Mouse (Mus musculus): ENCODE results near the gene Pex5. TPM values are rescaled to one million over a fixed set of nuclear protein-coding genes. Genes with fewer than 3 reads are reported as not detected.

Gene Pex5
- polyA plus RNA-seq, 1 experiment from 2014 or later: 36.4 TPM

- Histone ChIP-seq H3K36me3 (ENCODE audit: insufficient read depth, low read length) (no peaks in the 10 kb centered on the region), H3K27ac (no peak overlapping the region), H3K4me3 (replicated peaks; ENCODE audit: low read depth, low read length) (no peak overlapping the region), H3K4me1 (replicated peaks; ENCODE audit: insufficient read depth, low read length) (no peaks in the 10 kb centered on the region), H3K9me3 (replicated peaks; ENCODE audit: low read length) (no peaks in the 10 kb centered on the region), H3K9ac (ENCODE audit: low read depth, low read length) (no peak overlapping the region), H3K4me2 (ENCODE audit: low read length) (no peak overlapping the region), H3K27me3 (ENCODE audit: insufficient read depth, low read length) (no peaks in the 10 kb centered on the region)
- DNase-seq (ENCODE audit: low spot score) (no peak), ATAC-seq (replicated peaks; ENCODE audit: low FRiP score, low read depth) (no peak)
- TF ChIP-seq CTCF (IDR thresholded peaks at IDR 0.05; ENCODE audit: low read depth): no peak
- 65% methylated on average over 3 of the region's 3 CpGs for WGBS
Observed at GRCm38 (mm10) chr6:124451995-124452394, 37.1 kb upstream of the Pex5 start.

GRCm38 (mm10) chr6:124449668-124450383 lies 35.0 kb upstream of the Pex5 start:
- H3K4me3 ChIP-seq (replicated peaks; ENCODE audit: low read depth, low read length): no peak overlapping the region
- no peak for TF ChIP-seq CTCF (IDR thresholded peaks at IDR 0.05; ENCODE audit: low read depth)

GRCm38 (mm10) chr6:124448959-124449667 lies 34.2 kb upstream of the Pex5 start:
- Histone ChIP-seq H3K9me3 (replicated peaks; ENCODE audit: low read length) (no peaks in the 10 kb centered on the region), H3K4me3 (replicated peaks; ENCODE audit: low read depth, low read length) (no peak overlapping the region), H3K27ac (no peak overlapping the region), H3K4me2 (ENCODE audit: low read length) (no peak overlapping the region), H3K36me3 (ENCODE audit: insufficient read depth, low read length) (no peaks in the 10 kb centered on the region), H3K4me1 (replicated peaks; ENCODE audit: insufficient read depth, low read length) (no peaks in the 10 kb centered on the region), H3K9ac (ENCODE audit: low read depth, low read length) (no peak overlapping the region), H3K27me3 (ENCODE audit: insufficient read depth, low read length) (no peaks in the 10 kb centered on the region)
- no peak for TF ChIP-seq CTCF (IDR thresholded peaks at IDR 0.05; ENCODE audit: low read depth)
- ATAC-seq (replicated peaks; ENCODE audit: low FRiP score, low read depth) (no peak; the same call in 1 of the 2 replicates), DNase-seq (ENCODE audit: low spot score) (no peak)
- WGBS: 94% methylated on average over 16 of the region's 16 CpGs

More at GRCm38 (mm10) chr6:124449668-124450383, 35.0 kb upstream of the Pex5 start:
- Histone ChIP-seq H3K9ac (ENCODE audit: low read depth, low read length) (no peak overlapping the region), H3K9me3 (replicated peaks; ENCODE audit: low read length) (no peaks in the 10 kb centered on the region), H3K36me3 (ENCODE audit: insufficient read depth, low read length) (no peaks in the 10 kb centered on the region), H3K4me1 (replicated peaks; ENCODE audit: insufficient read depth, low read length) (no peaks in the 10 kb centered on the region), H3K27ac (no peak overlapping the region), H3K4me2 (ENCODE audit: low read length) (no peak overlapping the region), H3K27me3 (ENCODE audit: insufficient read depth, low read length) (no peaks in the 10 kb centered on the region)
- ATAC-seq (replicated peaks; ENCODE audit: low FRiP score, low read depth) (no peak; the same call in 1 of the 2 replicates), DNase-seq (ENCODE audit: low spot score) (no peak)
- WGBS: 81% methylated on average over 18 of the region's 18 CpGs

GRCm38 (mm10) chr6:124448186-124448852 lies 33.5 kb upstream of the Pex5 start:
- no peaks in the 10 kb centered on the region for H3K4me1 ChIP-seq (replicated peaks; ENCODE audit: insufficient read depth, low read length)
- 78% methylated on average over 10 of the region's 10 CpGs for WGBS
- no peak overlapping the region for H3K9ac ChIP-seq (ENCODE audit: low read depth, low read length)
- no peaks in the 10 kb centered on the region for H3K9me3 ChIP-seq (replicated peaks; ENCODE audit: low read length)
- no peak overlapping the region for H3K4me2 ChIP-seq (ENCODE audit: low read length)
- DNase-seq (ENCODE audit: low spot score) (no peak), ATAC-seq (replicated peaks; ENCODE audit: low FRiP score, low read depth) (0 out of 2 replicates have a peak, but pooled peaks have one; percentile 25)
- H3K27me3 ChIP-seq (ENCODE audit: insufficient read depth, low read length): no peaks in the 10 kb centered on the region
- no peaks in the 10 kb centered on the region for H3K36me3 ChIP-seq (ENCODE audit: insufficient read depth, low read length)
- peak; percentile 40; the same call in 1 of the 2 replicates for TF ChIP-seq CTCF (IDR thresholded peaks at IDR 0.05; ENCODE audit: low read depth)
- no peak overlapping the region for H3K27ac ChIP-seq
- no peak overlapping the region for H3K4me3 ChIP-seq (replicated peaks; ENCODE audit: low read depth, low read length)

GRCm38 (mm10) chr6:124447356-124447755 lies 32.5 kb upstream of the Pex5 start:
- H3K27ac ChIP-seq: no peak overlapping the region
- TF ChIP-seq CTCF (IDR thresholded peaks at IDR 0.05; ENCODE audit: low read depth): no peak

GRCm38 (mm10) chr6:124446459-124446858 lies 31.6 kb upstream of the Pex5 start:
- Histone ChIP-seq H3K9ac (ENCODE audit: low read depth, low read length) (no peak overlapping the region), H3K4me3 (replicated peaks; ENCODE audit: low read depth, low read length) (no peak overlapping the region), H3K36me3 (ENCODE audit: insufficient read depth, low read length) (no peaks in the 10 kb centered on the region), H3K27me3 (ENCODE audit: insufficient read depth, low read length) (no peaks in the 10 kb centered on the region), H3K4me2 (ENCODE audit: low read length) (no peak overlapping the region), H3K27ac (no peak overlapping the region), H3K4me1 (replicated peaks; ENCODE audit: insufficient read depth, low read length) (no peaks in the 10 kb centered on the region), H3K9me3 (replicated peaks; ENCODE audit: low read length) (no peaks in the 10 kb centered on the region)
- ATAC-seq (replicated peaks; ENCODE audit: low FRiP score, low read depth): no peak
- no peak for TF ChIP-seq CTCF (IDR thresholded peaks at IDR 0.05; ENCODE audit: low read depth)
- no peak for DNase-seq (ENCODE audit: low spot score)
- WGBS: 92% methylated on average over 9 of the region's 9 CpGs

More at GRCm38 (mm10) chr6:124447356-124447755, 32.5 kb upstream of the Pex5 start:
- Histone ChIP-seq H3K4me3 (replicated peaks; ENCODE audit: low read depth, low read length) (no peak overlapping the region), H3K4me2 (ENCODE audit: low read length) (no peak overlapping the region), H3K9me3 (replicated peaks; ENCODE audit: low read length) (no peaks in the 10 kb centered on the region), H3K9ac (ENCODE audit: low read depth, low read length) (no peak overlapping the region), H3K36me3 (ENCODE audit: insufficient read depth, low read length) (no peaks in the 10 kb centered on the region), H3K4me1 (replicated peaks; ENCODE audit: insufficient read depth, low read length) (no peaks in the 10 kb centered on the region), H3K27me3 (ENCODE audit: insufficient read depth, low read length) (no peaks in the 10 kb centered on the region)
- DNase-seq (ENCODE audit: low spot score) (no peak), ATAC-seq (replicated peaks; ENCODE audit: low FRiP score, low read depth) (0 out of 2 replicates have a peak, but pooled peaks have one; percentile 31)
- WGBS: 85% methylated on average over 2 of the region's 2 CpGs
